Mouse (Mus musculus): ENCODE measurements around the gene Il6st.

Gene Il6st

DNA sequence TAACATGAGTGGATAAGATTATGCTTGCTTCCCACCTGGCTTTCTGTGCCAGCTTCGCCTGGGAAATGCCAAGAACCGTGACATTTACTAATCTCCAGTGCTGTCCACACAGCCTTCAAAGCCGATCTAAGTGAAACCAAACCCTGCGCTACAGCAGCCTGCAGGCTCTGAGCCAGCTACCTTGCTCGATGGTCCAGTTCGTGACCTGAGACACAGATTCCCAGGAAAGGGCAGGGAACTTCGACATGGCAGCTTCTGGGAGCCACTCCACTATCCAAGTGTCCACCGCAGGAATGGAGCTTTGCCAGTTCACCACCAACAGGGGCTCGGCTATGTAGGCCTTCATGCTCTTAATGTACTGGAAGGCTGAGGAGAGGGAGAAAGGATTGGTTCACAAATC lies 69.7 kb downstream of the Il6st start:
- no peak for DNase-seq

DNA sequence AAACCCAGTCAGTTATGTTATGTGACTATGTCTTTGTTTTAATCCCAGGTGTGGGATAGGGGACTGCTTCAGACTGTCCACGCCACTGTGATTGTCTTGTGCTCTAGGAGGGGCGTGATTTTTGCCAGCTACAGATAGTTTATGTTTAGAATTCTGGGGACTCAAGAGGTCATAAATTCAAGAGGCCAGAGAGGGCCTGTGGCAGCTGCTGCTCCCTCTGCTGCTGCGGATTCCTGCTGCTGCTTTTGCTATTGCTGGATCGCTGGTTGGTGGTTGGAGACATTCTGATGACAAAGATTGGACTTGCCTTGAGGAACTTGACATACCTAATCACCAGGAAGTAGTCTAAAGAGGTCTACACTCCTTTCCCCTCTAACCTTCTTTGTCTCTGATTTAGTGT lies 72.7 kb downstream of the Il6st start:
- DNase-seq: no peak

DNA sequence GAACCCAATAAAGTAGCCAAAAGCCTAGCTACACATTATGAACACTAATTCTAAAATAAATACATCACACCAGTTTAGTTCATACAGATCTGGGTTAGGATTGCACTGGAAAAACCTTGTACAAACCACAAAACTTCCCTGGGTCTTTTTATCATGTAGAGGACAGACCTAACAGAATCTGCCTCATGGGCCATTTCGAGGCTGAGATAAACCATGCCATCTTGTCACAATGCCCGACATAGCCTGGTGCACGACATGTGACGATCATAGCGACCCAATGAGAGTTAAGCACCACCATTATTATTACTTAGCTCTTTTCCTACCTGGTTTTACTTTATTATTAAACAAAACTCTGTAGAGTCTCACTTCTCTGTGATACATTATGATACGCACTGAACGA lies 73.2 kb downstream of the Il6st start:
- DNase-seq: no peak

DNA sequence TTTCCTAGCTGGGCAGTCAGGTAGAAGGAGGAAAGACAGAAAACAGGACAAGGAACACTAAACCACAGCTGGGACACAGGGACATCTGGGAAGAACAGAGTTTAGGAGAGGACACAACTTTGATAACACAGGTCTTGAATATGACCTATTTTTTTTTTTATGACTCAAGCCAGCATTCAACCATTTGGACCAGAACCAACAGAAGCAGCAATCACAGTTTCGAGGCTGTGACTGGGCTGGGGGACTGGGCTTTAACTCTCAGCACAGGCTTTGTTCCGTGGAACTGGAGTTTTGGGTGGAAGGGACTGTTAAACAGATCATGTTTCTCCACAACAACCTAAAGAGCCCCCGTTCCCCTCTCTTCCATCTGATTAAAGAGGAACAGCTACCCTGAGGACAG lies 76.7 kb downstream of the Il6st start:
- DNase-seq: no peak

DNA sequence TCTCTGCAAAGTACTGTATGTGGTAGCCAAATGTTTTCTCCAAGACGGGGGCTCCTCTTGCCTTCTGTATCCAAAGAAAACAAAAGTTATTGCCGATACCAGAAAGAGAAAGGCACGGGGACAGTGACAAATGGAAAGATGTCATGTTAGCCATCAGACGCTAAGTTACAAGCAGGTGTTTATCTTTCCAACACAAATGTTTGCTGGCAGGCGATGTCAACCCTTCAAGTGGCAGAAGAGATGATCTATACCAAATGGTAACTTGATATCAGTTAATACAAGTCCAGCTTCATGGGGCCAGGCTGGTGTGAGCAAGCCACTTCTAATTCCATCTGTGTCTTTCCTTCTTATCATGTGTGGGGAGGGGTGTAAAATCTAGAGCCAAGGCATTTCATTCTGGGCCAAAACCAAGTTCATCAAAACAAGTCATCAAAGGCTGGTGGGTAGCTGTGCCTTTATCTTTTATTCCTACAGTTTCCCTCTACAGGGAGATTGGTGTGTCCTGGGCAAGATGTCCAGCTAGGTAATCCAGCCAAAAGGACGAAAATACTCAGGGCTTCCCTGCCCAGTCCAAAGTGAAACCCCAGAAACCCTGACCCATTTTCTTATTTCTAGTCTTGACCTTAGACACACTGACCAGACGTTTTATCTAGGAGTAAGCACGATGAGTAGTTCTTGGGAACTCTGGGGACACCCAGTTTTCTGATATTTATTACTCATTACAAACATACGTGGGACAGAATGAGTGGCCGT lies 77.5 kb downstream of the Il6st start:
- no peak for DNase-seq

DNA sequence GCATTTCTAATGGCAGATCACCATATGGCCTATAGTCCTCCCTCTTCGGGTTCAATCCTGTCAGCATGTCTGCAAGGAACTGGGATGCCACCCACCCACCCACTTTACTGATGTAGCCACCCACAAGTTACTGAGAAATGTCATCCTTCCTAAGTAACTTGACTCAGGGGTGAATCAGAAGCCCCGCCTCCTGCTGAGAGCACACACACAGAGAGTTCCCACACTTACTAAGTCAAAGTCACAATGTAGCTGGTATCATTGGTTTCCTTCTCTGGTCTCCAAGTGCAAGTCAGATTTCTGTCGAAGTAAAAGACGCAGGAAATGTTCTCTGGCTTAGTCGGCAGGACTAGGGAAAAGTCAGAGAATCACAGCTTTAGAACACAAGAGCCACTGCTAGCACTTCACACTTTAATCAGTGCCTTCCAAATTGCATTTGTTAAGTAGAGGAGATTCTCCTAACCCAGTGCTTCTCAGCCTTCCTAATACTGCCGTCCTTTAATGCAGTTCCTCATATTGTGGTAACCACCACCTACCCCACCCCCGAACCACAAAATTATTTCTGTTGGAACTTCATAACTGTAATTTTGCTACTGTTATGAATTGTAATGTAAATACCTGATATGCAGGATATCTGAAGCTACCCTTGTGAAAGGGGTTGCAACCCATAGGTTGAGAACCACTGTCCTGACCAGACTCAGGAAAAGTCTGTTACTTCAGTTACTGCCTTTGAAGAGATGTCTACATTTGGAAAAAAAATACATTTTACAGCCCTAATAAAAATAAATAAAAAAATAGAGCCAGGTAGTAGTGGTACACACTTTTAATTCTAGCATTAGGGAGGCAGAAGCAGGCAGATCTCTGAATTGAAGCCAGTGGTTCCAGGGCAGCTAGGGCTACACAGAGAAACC lies 88.0 kb downstream of the Il6st start:
- DNase-seq: no peak

DNA sequence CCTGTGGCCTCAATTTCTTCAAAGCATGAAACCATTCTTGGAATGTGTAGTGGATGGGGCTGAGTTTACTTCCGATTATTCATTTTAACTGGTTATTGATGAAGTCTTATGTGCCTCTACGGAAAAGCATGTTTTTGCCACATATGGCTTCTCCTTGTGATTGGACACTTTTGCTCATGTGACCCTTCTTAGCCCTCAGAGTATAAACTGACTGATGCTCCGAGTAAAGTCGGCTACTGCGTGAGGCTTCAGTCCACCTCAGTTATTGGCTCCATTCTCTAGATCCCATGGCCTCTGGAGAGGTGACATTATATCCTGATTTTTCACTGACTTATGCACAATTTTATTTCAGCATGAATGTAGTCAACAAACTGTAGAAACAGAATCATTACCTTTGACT lies 89.4 kb downstream of the Il6st start:
- no peak for DNase-seq

DNA sequence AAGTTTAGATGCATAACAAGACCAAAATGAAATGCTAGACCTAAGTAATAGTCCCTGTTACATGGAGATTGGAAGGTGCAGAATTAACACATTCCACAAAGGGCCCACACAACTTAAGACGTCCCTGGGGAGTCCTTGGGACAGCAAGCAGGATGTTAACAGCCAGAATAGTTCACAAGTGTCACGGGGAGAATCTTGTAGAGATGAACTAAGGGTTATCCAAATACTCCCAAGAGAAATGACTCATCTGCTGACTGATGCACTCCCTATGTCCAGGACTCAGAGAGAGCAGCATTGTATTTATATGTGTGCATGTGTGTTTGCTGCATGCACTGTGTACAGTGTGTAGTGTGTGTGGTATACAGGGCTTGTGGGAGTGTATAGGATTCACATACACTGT lies 92.6 kb downstream of the Il6st start:
- no peak for DNase-seq

All from thymus, postnatal 14 days (tissue).